Mouse (Mus musculus) stomach, embryonic 15.5 days (tissue): ENCODE results near the gene Trappc6b. TPM values are rescaled to one million over a fixed set of nuclear protein-coding genes. Genes with fewer than 3 reads are reported as not detected.
A peak's percentile ranks its signal among the peaks of the same experiment; 100 is the strongest.

Experiments used
- ATAC-seq: fragments of 200-750 bp; cut with Nextera tagmentation; 2 replicates; pipeline ENCODE4 v1.8.0; 2017; ENCODE audit warnings: low read depth, moderate number of reproducible peaks, moderate TSS enrichment; ENCODE audit not compliant: insufficient read depth, low FRiP score
- H3K27ac ChIP-seq: fragments of 300-500 bp; sonication (generic); 2 replicates; pipeline ENCODE4 v1.5.1; 2015; ENCODE audit warnings: mild to moderate bottlenecking, inconsistent platforms
- H3K27me3 ChIP-seq: fragments of 300-500 bp; sonication (generic); replicated peaks from 2 replicates; pipeline ENCODE4 v1.6.1; 2015; ENCODE audit warnings: inconsistent platforms
- H3K36me3 ChIP-seq: fragments of 300-500 bp; sonication (generic); 2 replicates; pipeline ENCODE4 v1.6.1; 2015; ENCODE audit warnings: inconsistent platforms
- H3K4me1 ChIP-seq: fragments of 300-500 bp; sonication (generic); 2 replicates; pipeline ENCODE4 v1.6.1; 2015; ENCODE audit warnings: inconsistent platforms
- H3K4me2 ChIP-seq: fragments of 300-500 bp; sonication (generic); 2 replicates; pipeline ENCODE4 v1.6.1; 2015; ENCODE audit warnings: mild to moderate bottlenecking, inconsistent platforms
- H3K4me3 ChIP-seq: fragments of 300-500 bp; sonication (generic); replicated peaks from 2 replicates; pipeline ENCODE4 v1.5.1; 2015; ENCODE audit warnings: inconsistent platforms
- H3K9ac ChIP-seq: fragments of 300-500 bp; sonication (generic); 2 replicates; pipeline ENCODE4 v1.6.1; 2015; ENCODE audit warnings: inconsistent platforms
- H3K9me3 ChIP-seq: fragments of 300-500 bp; sonication (generic); 2 replicates; pipeline ENCODE4 v1.6.1; 2016; ENCODE audit warnings: inconsistent platforms
- WGBS: fragments of 180-500 bp; shearing (Covaris S2); methylation state at CpG from one replicate; pipeline ENCODE4 v1.1.7; 2015; 5-methylcytosine and 5-hydroxymethylcytosine counted together
- polyA plus RNA-seq: library from polyadenylated mRNA; unstranded; fragments of >200 nt; fragmentation: Nextera tagmentation; extraction: Ambion mirVana; gene quantifications from 2 replicates; pipeline ENCODE4 v1.2.1, GENCODE M21; 2015

Trappc6b gene
- polyA plus RNA-seq, 1 experiment from 2014 or later: 92.2 TPM

DNA sequence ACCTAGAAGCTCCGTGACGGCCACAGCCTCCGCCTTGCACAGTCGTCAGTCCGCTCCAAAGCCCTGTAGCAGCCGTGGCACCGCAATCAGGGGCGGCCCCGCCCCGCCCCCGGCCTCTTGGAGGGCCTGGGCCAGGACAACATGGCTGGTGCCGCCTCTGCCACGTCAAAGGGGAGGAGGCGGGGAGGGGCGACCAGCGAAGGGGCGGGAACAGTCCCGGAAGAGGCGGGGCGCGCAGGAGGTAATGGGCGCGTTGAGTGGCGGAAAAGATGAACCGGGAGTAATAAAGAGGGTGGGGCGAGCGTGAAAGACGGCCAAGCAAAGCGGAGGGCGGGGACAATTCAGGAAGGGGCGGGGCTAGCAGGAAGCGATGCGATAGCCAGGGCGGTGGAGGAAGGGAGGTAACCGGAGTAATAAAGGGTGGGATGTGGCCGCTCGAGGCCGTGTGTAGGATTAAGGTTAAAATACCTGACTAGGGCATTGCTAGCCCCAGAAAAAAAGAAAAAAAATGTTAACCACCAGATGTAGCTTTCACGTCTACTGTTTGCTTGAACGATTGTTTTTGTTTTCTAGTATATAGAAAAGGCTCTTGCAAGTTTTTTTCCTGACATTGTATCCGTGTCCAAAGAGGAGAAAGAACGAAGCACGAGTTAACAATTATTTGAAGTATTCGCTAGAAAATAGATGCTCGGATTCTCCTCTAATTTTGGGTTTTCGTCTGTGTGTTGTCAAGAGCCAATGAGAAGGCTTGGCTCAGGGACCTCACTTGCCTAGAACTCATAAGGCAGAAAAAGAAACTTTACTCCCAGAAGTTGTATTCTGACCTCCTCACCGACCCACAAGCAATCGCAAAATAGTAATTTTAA is 49.2 kb downstream of the Trappc6b start, which contains the start of gene Sec23a:
TSS of gene Sec23a (minus strand) at position 174 of the 866 bp plus-strand sequence.
- Histone ChIP-seq H3K27me3 (no peaks in the 10 kb centered on the region), H3K9ac (peak within 1 kb of the TSS; percentile 84), H3K9me3 (no peaks in the 10 kb centered on the region), H3K27ac (peak within 1 kb of the TSS; percentile 91), H3K4me1 (peaks cover 10% of the 10 kb centered on the region; the same call in 1 of the 2 replicates), H3K4me2 (peak within 1 kb of the TSS; percentile 85), H3K36me3 (no peaks in the 10 kb centered on the region), H3K4me3 (peak within 1 kb of the TSS; percentile 76)
- ATAC-seq: peak; percentile 96
- 1% methylated on average over 47 of the region's 48 CpGs for WGBS

DNA sequence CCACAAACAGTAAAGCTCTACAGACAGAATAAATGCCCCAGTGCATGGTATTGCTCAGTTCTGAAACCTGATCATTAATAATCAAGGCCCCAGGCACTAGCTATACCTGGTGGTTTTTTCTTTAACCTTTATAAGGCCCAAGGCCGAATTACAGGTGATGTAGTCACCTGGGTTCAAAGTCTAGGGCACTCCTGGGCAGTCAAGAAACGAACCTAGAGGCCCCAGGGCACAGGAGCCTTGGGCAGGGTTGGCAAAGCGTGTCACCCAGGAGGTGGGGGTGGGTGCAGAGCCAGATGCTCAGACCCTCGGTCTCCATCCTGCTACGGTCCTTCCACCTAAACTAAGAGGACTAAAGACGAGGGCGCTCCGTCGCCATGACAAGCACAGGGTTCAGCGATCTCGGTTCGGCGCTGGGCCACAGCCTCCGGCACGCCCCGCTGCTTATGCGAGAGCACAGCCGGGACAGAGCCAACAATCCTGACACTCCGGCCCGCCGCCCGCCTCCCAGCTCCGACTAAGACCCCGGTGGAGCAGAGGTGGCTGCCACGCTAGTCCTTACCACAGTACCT is 49.9 kb downstream of the Trappc6b start:
- peaks cover 10% of the 10 kb centered on the region; the same call in 1 of the 2 replicates for H3K4me1 ChIP-seq
- H3K27me3 ChIP-seq: no peaks in the 10 kb centered on the region
- no peaks in the 10 kb centered on the region for H3K9me3 ChIP-seq
- H3K4me3 ChIP-seq: peak overlapping the region; percentile 76
- peak overlapping the region; percentile 91 for H3K27ac ChIP-seq
- ATAC-seq: peak; percentile 67
- H3K36me3 ChIP-seq: 0 out of 2 replicates have a peak, but pooled peaks cover 4% of the 10 kb centered on the region
- under 1% methylated on average over 25 of the region's 25 CpGs for WGBS
- H3K4me2 ChIP-seq: peak overlapping the region; percentile 58
- H3K9ac ChIP-seq: peak overlapping the region; percentile 84

- H3K9me3 ChIP-seq: no peaks in the 10 kb centered on the region
- H3K4me3 ChIP-seq: peak overlapping the region; percentile 76
- H3K4me2 ChIP-seq: peak overlapping the region; percentile 58
- H3K4me1 ChIP-seq: peaks cover 10% of the 10 kb centered on the region; the same call in 1 of the 2 replicates
- no peak overlapping the region for H3K9ac ChIP-seq
- 54% methylated on average over 2 of the region's 2 CpGs for WGBS
- no peak for ATAC-seq
- 0 out of 2 replicates have a peak, but pooled peaks cover 10% of the 10 kb centered on the region for H3K36me3 ChIP-seq
- no peaks in the 10 kb centered on the region for H3K27me3 ChIP-seq
- no peak overlapping the region for H3K27ac ChIP-seq
Measured at GRCm38 (mm10) chr12:59010482-59010881, 50.8 kb downstream of the Trappc6b start.

Other genes with a start within 250 kb of the Trappc6b start
- gene Sec23a, start 49.5 kb downstream of the Trappc6b start, polyA plus RNA-seq: 63.7 and 68.6 TPM in 2 replicates
- gene Gemin2, start 48.1 kb downstream of the Trappc6b start, polyA plus RNA-seq: 24.2 and 27.0 TPM in 2 replicates
- gene Pnn, start 5.4 kb upstream of the Trappc6b start, polyA plus RNA-seq: 112 and 113 TPM in 2 replicates
- gene Mia2, start 34.3 kb upstream of the Trappc6b start, polyA plus RNA-seq: 80.9 and 82.1 TPM in 2 replicates
- 8.2 and 9.1 TPM in 2 replicates for gene Fbxo33, start 158.3 kb upstream of the Trappc6b start, polyA plus RNA-seq